Mouse (Mus musculus) liver, postnatal 0 days (tissue): ENCODE data around the gene Cmya5.

ENCODE experiments used
- CTCF ChIP-seq: sonication (generic); IDR thresholded peaks from 2 replicates; pipeline ENCODE4 v1.5.1; 2016; ENCODE audit warnings: antibody characterized with exemption, low read depth
- EP300 ChIP-seq: IDR thresholded peaks from 2 replicates; pipeline ENCODE4 v1.6.1; 2016; ENCODE audit warnings: antibody characterized with exemption, low read depth, mild to moderate bottlenecking

DNA sequence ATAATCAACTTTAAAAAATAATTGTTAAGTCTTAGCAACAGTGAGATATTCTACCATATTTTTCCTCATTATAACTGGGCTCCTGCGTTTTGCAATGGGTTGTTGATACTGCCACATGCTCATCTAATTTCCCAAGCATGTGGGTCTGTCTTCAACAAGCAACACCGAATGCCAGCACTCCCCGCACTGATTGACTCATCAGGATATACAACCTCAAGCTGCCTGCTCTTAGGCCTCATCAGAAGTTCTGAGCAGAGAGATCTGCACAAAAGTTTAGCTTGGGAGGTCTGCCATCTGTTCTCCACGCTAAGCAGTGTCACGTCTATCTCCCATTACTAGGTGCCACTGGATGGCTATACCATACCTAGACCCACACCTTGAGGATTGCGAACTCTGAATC is 76.2 kb downstream of the Cmya5 start:
- TF ChIP-seq EP300 (no peak), CTCF (no peak)
